Mouse (Mus musculus): ENCODE measurements at regions not wholly inside any gene's neighbourhood (a gene's known extent, or its start where the extent isn't known, plus 50 kb on each side); places are given as distances from the start of the nearest gene placed in this dataset.
A peak's percentile ranks its signal among the peaks of the same experiment; 100 is the strongest.

- Histone ChIP-seq H3K36me3 (no peaks in the 10 kb centered on the region), H3K9me3 (no peaks in the 10 kb centered on the region), H3K27me3 (no peaks in the 10 kb centered on the region), H3K4me2 (replicated peaks) (no peak overlapping the region), H3K9ac (replicated peaks) (no peak overlapping the region), H3K27ac (no peak overlapping the region), H3K4me1 (replicated peaks) (no peaks in the 10 kb centered on the region), H3K4me3 (replicated peaks) (no peak overlapping the region)
- 88% methylated on average over 1 of the region's 1 CpGs for WGBS
- no peak for ATAC-seq
Observed at GRCm38 (mm10) chr8:127932276-127932675, 426.1 kb upstream of the Nrp1 start.

GRCm38 (mm10) chr8:127936792-127937435 lies 421.5 kb upstream of the Nrp1 start:
- H3K36me3 ChIP-seq: no peaks in the 10 kb centered on the region
- peaks cover 16% of the 10 kb centered on the region for H3K4me1 ChIP-seq (replicated peaks)
- no peak overlapping the region for H3K4me3 ChIP-seq (replicated peaks)
- no peak overlapping the region for H3K27ac ChIP-seq
- H3K9ac ChIP-seq (replicated peaks): no peak overlapping the region
- 74% methylated on average over 6 of the region's 6 CpGs for WGBS
- H3K9me3 ChIP-seq: no peaks in the 10 kb centered on the region
- no peak overlapping the region for H3K4me2 ChIP-seq (replicated peaks)
- H3K27me3 ChIP-seq: no peaks in the 10 kb centered on the region
- no peak for ATAC-seq

GRCm38 (mm10) chr8:127939284-127939985 lies 419.0 kb upstream of the Nrp1 start:
- Histone ChIP-seq H3K4me3 (replicated peaks) (no peak overlapping the region), H3K4me2 (replicated peaks) (no peak overlapping the region), H3K9me3 (no peaks in the 10 kb centered on the region), H3K36me3 (no peaks in the 10 kb centered on the region), H3K4me1 (replicated peaks) (peaks cover 16% of the 10 kb centered on the region), H3K9ac (replicated peaks) (no peak overlapping the region), H3K27ac (peak overlapping the region; percentile 37; the same call in 1 of the 2 replicates), H3K27me3 (no peaks in the 10 kb centered on the region)
- 27% methylated on average over 7 of the region's 7 CpGs for WGBS
- 0 out of 2 replicates have a peak, but pooled peaks have one; percentile 66 for ATAC-seq

- WGBS: 14% methylated on average over 5 of the region's 5 CpGs
- H3K27ac ChIP-seq: no peak overlapping the region
- ATAC-seq: 0 out of 2 replicates have a peak, but pooled peaks have one; percentile 53
Observed at GRCm38 (mm10) chr8:127939986-127940359, 418.4 kb upstream of the Nrp1 start.

GRCm38 (mm10) chr8:127942319-127942718 lies 416.1 kb upstream of the Nrp1 start:
- H3K9me3 ChIP-seq: no peaks in the 10 kb centered on the region
- H3K9ac ChIP-seq (replicated peaks): no peak overlapping the region
- H3K27me3 ChIP-seq: no peaks in the 10 kb centered on the region
- no peak for ATAC-seq
- H3K4me1 ChIP-seq (replicated peaks): peaks cover 16% of the 10 kb centered on the region
- H3K36me3 ChIP-seq: no peaks in the 10 kb centered on the region
- H3K4me3 ChIP-seq (replicated peaks): no peak overlapping the region
- no peak overlapping the region for H3K4me2 ChIP-seq (replicated peaks)
- no peak overlapping the region for H3K27ac ChIP-seq

More at GRCm38 (mm10) chr8:127939986-127940359, 418.4 kb upstream of the Nrp1 start:
- no peaks in the 10 kb centered on the region for H3K27me3 ChIP-seq
- no peak overlapping the region for H3K4me2 ChIP-seq (replicated peaks)
- H3K4me3 ChIP-seq (replicated peaks): no peak overlapping the region
- H3K9me3 ChIP-seq: no peaks in the 10 kb centered on the region
- no peaks in the 10 kb centered on the region for H3K36me3 ChIP-seq
- H3K4me1 ChIP-seq (replicated peaks): peaks cover 16% of the 10 kb centered on the region
- H3K9ac ChIP-seq (replicated peaks): no peak overlapping the region

GRCm38 (mm10) chr8:127944955-127945498 lies 413.4 kb upstream of the Nrp1 start:
- Histone ChIP-seq H3K9me3 (no peaks in the 10 kb centered on the region), H3K4me1 (replicated peaks) (peaks cover 3% of the 10 kb centered on the region), H3K27me3 (no peaks in the 10 kb centered on the region), H3K36me3 (no peaks in the 10 kb centered on the region), H3K4me3 (replicated peaks) (no peak overlapping the region), H3K27ac (no peak overlapping the region), H3K4me2 (replicated peaks) (no peak overlapping the region), H3K9ac (replicated peaks) (no peak overlapping the region)
- ATAC-seq: no peak

- H3K4me1 ChIP-seq (replicated peaks): 0 out of 2 replicates have a peak, but pooled peaks cover 10% of the 10 kb centered on the region
- no peak overlapping the region for H3K4me2 ChIP-seq (replicated peaks)
- no peak overlapping the region for H3K4me3 ChIP-seq (replicated peaks)
- no peak for ATAC-seq
- no peaks in the 10 kb centered on the region for H3K36me3 ChIP-seq
- 76% methylated on average over 1 of the region's 1 CpGs for WGBS
- no peak overlapping the region for H3K9ac ChIP-seq (replicated peaks)
- H3K27me3 ChIP-seq: no peaks in the 10 kb centered on the region
- H3K9me3 ChIP-seq: no peaks in the 10 kb centered on the region
- H3K27ac ChIP-seq: no peak overlapping the region
Observed at GRCm38 (mm10) chr8:127957571-127957970, 400.8 kb upstream of the Nrp1 start.

- WGBS: 56% methylated on average over 12 of the region's 12 CpGs
- H3K4me3 ChIP-seq (replicated peaks): no peak overlapping the region
- H3K27me3 ChIP-seq: no peaks in the 10 kb centered on the region
- no peak overlapping the region; the same call in 1 of the 2 replicates for H3K27ac ChIP-seq
- no peak for ATAC-seq
- no peaks in the 10 kb centered on the region for H3K36me3 ChIP-seq
- no peaks in the 10 kb centered on the region for H3K9me3 ChIP-seq
- H3K9ac ChIP-seq (replicated peaks): no peak overlapping the region
- H3K4me1 ChIP-seq (replicated peaks): 0 out of 2 replicates have a peak, but pooled peaks cover 10% of the 10 kb centered on the region
- H3K4me2 ChIP-seq (replicated peaks): no peak overlapping the region
Observed at GRCm38 (mm10) chr8:127958351-127959044, 399.9 kb upstream of the Nrp1 start.

- no peak overlapping the region for H3K4me3 ChIP-seq (replicated peaks)
- ATAC-seq: no peak
- WGBS: 91% methylated on average over 1 of the region's 1 CpGs
- H3K9ac ChIP-seq (replicated peaks): no peak overlapping the region
- H3K4me2 ChIP-seq (replicated peaks): no peak overlapping the region
- no peaks in the 10 kb centered on the region for H3K27me3 ChIP-seq
- 0 out of 2 replicates have a peak, but pooled peaks cover 10% of the 10 kb centered on the region for H3K4me1 ChIP-seq (replicated peaks)
- no peak overlapping the region for H3K27ac ChIP-seq
- no peaks in the 10 kb centered on the region for H3K36me3 ChIP-seq
- H3K9me3 ChIP-seq: no peaks in the 10 kb centered on the region
Observed at GRCm38 (mm10) chr8:127962862-127963261, 395.5 kb upstream of the Nrp1 start.

GRCm38 (mm10) chr8:127963625-127964024 lies 394.8 kb upstream of the Nrp1 start:
- 87% methylated on average over 6 of the region's 6 CpGs for WGBS

GRCm38 (mm10) chr8:127964801-127965200 lies 393.6 kb upstream of the Nrp1 start:
- H3K36me3 ChIP-seq: no peaks in the 10 kb centered on the region
- no peaks in the 10 kb centered on the region for H3K4me1 ChIP-seq (replicated peaks)
- no peak for ATAC-seq
- H3K27me3 ChIP-seq: no peaks in the 10 kb centered on the region
- no peak overlapping the region for H3K9ac ChIP-seq (replicated peaks)
- no peak overlapping the region for H3K4me2 ChIP-seq (replicated peaks)
- no peak overlapping the region for H3K27ac ChIP-seq
- no peak overlapping the region for H3K4me3 ChIP-seq (replicated peaks)
- H3K9me3 ChIP-seq: no peaks in the 10 kb centered on the region

More at GRCm38 (mm10) chr8:127963625-127964024, 394.8 kb upstream of the Nrp1 start:
- H3K4me3 ChIP-seq (replicated peaks): no peak overlapping the region
- H3K36me3 ChIP-seq: no peaks in the 10 kb centered on the region
- H3K4me2 ChIP-seq (replicated peaks): no peak overlapping the region
- no peak overlapping the region for H3K9ac ChIP-seq (replicated peaks)
- 0 out of 2 replicates have a peak, but pooled peaks cover 7% of the 10 kb centered on the region for H3K4me1 ChIP-seq (replicated peaks)
- H3K9me3 ChIP-seq: no peaks in the 10 kb centered on the region
- ATAC-seq: no peak
- H3K27ac ChIP-seq: no peak overlapping the region
- H3K27me3 ChIP-seq: no peaks in the 10 kb centered on the region

- H3K27ac ChIP-seq: no peak overlapping the region
- ATAC-seq: no peak
- WGBS: 73% methylated on average over 2 of the region's 2 CpGs
- no peak overlapping the region for H3K4me3 ChIP-seq (replicated peaks)
- no peak overlapping the region for H3K9ac ChIP-seq (replicated peaks)
- no peaks in the 10 kb centered on the region for H3K36me3 ChIP-seq
- no peaks in the 10 kb centered on the region for H3K9me3 ChIP-seq
- H3K4me1 ChIP-seq (replicated peaks): no peaks in the 10 kb centered on the region
- H3K4me2 ChIP-seq (replicated peaks): no peak overlapping the region
- H3K27me3 ChIP-seq: no peaks in the 10 kb centered on the region
Observed at GRCm38 (mm10) chr8:127965341-127965740, 393.1 kb upstream of the Nrp1 start.

Measured in midbrain, embryonic 13.5 days (tissue).